Mouse (Mus musculus): ENCODE results near the gene Ipo11. TPM values are rescaled to one million over a fixed set of nuclear protein-coding genes. Genes with fewer than 3 reads are reported as not detected.

The Ipo11 gene
- 21.6 and 25.3 TPM in 2 replicates for polyA plus RNA-seq (2015; fragmentation: Nextera tagmentation; extraction: Ambion mirVana)

DNA sequence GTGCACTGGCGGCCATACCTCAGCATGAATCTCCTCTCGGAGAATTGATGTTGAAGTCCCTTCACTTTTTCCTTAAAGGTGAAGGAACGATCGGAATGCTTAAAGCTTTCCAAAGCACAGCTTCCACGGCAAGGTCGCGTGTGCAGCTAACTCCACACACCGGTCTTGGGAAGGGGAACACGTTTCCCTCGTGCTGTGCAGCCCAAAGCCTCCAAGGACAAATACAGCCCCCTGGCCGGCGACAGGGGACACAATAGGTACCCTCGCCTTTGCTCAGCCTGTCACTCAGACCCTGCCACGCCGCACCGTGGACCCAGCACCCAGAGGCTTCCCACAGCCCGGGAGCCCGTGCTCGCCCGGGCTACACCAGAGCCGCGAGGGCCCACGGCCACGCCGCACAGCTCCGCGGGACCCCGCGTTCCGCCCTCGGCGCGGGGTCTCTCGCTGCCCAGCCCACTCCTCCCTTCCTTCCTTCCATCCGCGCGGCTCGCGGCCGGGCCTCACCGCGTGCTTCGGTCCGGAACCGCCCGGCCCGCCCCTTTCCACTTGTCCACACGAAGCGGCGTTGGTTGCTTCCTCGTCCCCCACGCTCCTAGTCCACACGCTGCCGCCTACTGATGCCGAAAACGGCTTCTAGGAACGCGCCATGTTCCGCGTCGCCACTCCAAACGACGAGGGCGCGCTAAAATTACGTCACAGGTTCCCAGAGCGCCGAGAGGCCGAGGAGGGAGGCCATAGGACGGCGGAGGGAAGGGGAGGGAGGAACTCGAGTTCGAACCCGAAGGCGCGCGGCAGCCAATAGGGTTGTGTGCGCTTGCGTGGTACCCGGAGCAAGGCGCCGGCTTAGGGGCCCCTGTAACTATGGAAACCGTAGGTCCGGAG is at the start of gene Ipo11:
Gene Ipo11, minus strand, starts transcription at position 703 of the 882 bp plus-strand sequence.
- under 1% methylated on average over 78 of the region's 84 CpGs for WGBS
- Histone ChIP-seq H3K27me3 (replicated peaks; ENCODE audit: insufficient read depth, low read length) (no peaks in the 10 kb centered on the region), H3K27ac (ENCODE audit: low read length) (peak within 1 kb of the TSS; percentile 75), H3K9me3 (ENCODE audit: low read length) (no peaks in the 10 kb centered on the region), H3K4me2 (replicated peaks; ENCODE audit: low read depth, low read length) (peak within 1 kb of the TSS; percentile 94), H3K4me1 (ENCODE audit: insufficient read depth, low read depth, low read length) (peaks cover 4% of the 10 kb centered on the region; the same call in 1 of the 2 replicates), H3K9ac (replicated peaks; ENCODE audit: low read depth) (peak within 1 kb of the TSS; percentile 84), H3K36me3 (ENCODE audit: insufficient read depth, low read length) (no peaks in the 10 kb centered on the region), H3K4me3 (ENCODE audit: low read depth, low read length) (peak within 1 kb of the TSS; percentile 95)
- peak; percentile 97 for ATAC-seq
- peak; percentile 4; the same call in 1 of the 2 replicates for TF ChIP-seq CTCF (IDR thresholded peaks at IDR 0.05)
- TF ChIP-seq EP300 (IDR thresholded peaks at IDR 0.05), result no peak
- DNase-seq (ENCODE audit: low spot score), result peak; percentile 98

GRCm38 (mm10) chr13:106961496-106961895 is 24.7 kb upstream of the Ipo11 start:
- TF ChIP-seq CTCF (IDR thresholded peaks at IDR 0.05) (no peak), EP300 (IDR thresholded peaks at IDR 0.05) (no peak)
- ATAC-seq, result no peak
- H3K36me3 ChIP-seq (ENCODE audit: insufficient read depth, low read length), result peaks cover 19% of the 10 kb centered on the region

DNA sequence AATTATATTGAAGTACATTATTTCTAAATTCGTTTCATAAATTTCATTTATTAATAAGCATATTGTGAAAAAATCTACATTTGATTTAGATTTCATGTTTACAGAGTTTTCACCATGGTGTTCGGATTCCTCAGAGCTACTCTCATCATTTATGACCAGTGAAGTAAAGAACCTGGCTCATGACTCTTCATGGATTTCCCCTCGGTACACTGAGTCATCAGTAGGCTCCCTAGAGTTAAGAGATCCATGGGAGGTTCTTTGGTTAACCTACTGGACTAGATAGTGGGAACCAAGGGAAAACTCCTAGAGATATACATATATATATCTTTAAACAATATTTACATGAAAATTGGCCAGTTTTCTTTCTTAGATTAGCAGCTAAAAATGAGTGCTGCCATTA is 23.8 kb upstream of the Ipo11 start:
- H3K4me3 ChIP-seq (ENCODE audit: low read depth, low read length), result no peak overlapping the region
- peaks cover 22% of the 10 kb centered on the region for H3K36me3 ChIP-seq (ENCODE audit: insufficient read depth, low read length)
- ATAC-seq (no peak), DNase-seq (ENCODE audit: low spot score) (no peak)
- H3K9me3 ChIP-seq (ENCODE audit: low read length), result no peaks in the 10 kb centered on the region
- H3K27ac ChIP-seq (ENCODE audit: low read length), result no peak overlapping the region
- WGBS, result 90% methylated on average over 3 of the region's 3 CpGs
- no peaks in the 10 kb centered on the region for H3K4me1 ChIP-seq (ENCODE audit: insufficient read depth, low read depth, low read length)
- no peaks in the 10 kb centered on the region for H3K27me3 ChIP-seq (replicated peaks; ENCODE audit: insufficient read depth, low read length)
- no peak for TF ChIP-seq EP300 (IDR thresholded peaks at IDR 0.05)
- no peak for TF ChIP-seq CTCF (IDR thresholded peaks at IDR 0.05)
- no peak overlapping the region for H3K9ac ChIP-seq (replicated peaks; ENCODE audit: low read depth)
- no peak overlapping the region for H3K4me2 ChIP-seq (replicated peaks; ENCODE audit: low read depth, low read length)

More at GRCm38 (mm10) chr13:106961496-106961895, 24.7 kb upstream of the Ipo11 start:
- Histone ChIP-seq H3K4me2 (replicated peaks; ENCODE audit: low read depth, low read length) (no peak overlapping the region), H3K27me3 (replicated peaks; ENCODE audit: insufficient read depth, low read length) (no peaks in the 10 kb centered on the region), H3K4me1 (ENCODE audit: insufficient read depth, low read depth, low read length) (no peaks in the 10 kb centered on the region), H3K9ac (replicated peaks; ENCODE audit: low read depth) (no peak overlapping the region), H3K27ac (ENCODE audit: low read length) (no peak overlapping the region), H3K4me3 (ENCODE audit: low read depth, low read length) (no peak overlapping the region), H3K9me3 (ENCODE audit: low read length) (no peaks in the 10 kb centered on the region)
- WGBS, result 91% methylated on average over 4 of the region's 4 CpGs
- no peak for DNase-seq (ENCODE audit: low spot score)

DNA sequence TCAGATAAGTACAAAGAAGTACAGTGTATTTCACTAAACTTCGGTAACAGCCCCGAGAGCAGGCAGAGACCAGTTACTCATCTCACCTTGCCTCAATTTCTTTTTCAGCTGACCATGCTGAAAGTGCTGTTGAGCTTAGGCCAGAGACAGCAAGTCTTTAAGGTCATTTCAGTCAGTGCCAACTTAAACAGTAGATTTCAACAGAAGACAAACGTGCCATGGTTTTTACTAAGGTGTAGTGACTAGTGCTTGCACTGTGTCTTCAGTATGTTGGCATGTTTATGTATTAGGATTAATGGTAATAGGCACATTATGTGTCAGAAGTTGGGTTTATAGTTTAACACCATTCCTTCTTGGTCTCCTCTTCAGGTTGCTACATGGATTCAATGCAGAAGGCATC is 21.5 kb upstream of the Ipo11 start:
- ATAC-seq, result no peak
- H3K4me1 ChIP-seq (ENCODE audit: insufficient read depth, low read depth, low read length), result no peaks in the 10 kb centered on the region
- peaks cover 23% of the 10 kb centered on the region for H3K36me3 ChIP-seq (ENCODE audit: insufficient read depth, low read length)
- 79% methylated on average over 3 of the region's 3 CpGs for WGBS
- H3K4me2 ChIP-seq (replicated peaks; ENCODE audit: low read depth, low read length), result no peak overlapping the region
- DNase-seq (ENCODE audit: low spot score), result no peak
- H3K9me3 ChIP-seq (ENCODE audit: low read length), result no peaks in the 10 kb centered on the region
- H3K27me3 ChIP-seq (replicated peaks; ENCODE audit: insufficient read depth, low read length), result no peaks in the 10 kb centered on the region
- no peak overlapping the region for H3K27ac ChIP-seq (ENCODE audit: low read length)
- no peak overlapping the region for H3K9ac ChIP-seq (replicated peaks; ENCODE audit: low read depth)
- no peak for TF ChIP-seq EP300 (IDR thresholded peaks at IDR 0.05)
- TF ChIP-seq CTCF (IDR thresholded peaks at IDR 0.05), result no peak
- no peak overlapping the region for H3K4me3 ChIP-seq (ENCODE audit: low read depth, low read length)

DNA sequence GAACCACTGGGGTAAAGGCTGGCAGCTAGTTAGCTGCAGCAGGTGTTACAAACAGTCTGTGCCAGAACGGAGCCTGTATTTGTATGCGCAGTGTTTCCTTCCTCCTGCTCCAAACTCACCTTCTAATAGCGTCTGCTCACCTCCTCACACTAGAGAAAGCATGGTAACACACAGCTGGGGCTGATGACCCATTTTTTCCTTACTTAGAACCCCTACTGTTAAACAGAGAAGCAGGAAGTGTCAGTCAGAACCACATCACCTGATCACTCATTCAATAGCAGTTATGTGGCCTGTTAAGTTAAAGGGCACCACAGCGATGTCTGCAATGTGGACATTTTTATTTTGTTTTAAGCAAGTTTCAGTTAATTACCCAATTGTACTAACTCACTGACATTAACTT is 20.8 kb upstream of the Ipo11 start:
- 79% methylated on average over 4 of the region's 4 CpGs for WGBS
- Histone ChIP-seq H3K4me1 (ENCODE audit: insufficient read depth, low read depth, low read length) (no peaks in the 10 kb centered on the region), H3K4me2 (replicated peaks; ENCODE audit: low read depth, low read length) (no peak overlapping the region), H3K27ac (ENCODE audit: low read length) (no peak overlapping the region), H3K9me3 (ENCODE audit: low read length) (no peaks in the 10 kb centered on the region), H3K27me3 (replicated peaks; ENCODE audit: insufficient read depth, low read length) (no peaks in the 10 kb centered on the region), H3K36me3 (ENCODE audit: insufficient read depth, low read length) (peaks cover 27% of the 10 kb centered on the region), H3K9ac (replicated peaks; ENCODE audit: low read depth) (no peak overlapping the region), H3K4me3 (ENCODE audit: low read depth, low read length) (no peak overlapping the region)
- no peak for DNase-seq (ENCODE audit: low spot score)
- TF ChIP-seq EP300 (IDR thresholded peaks at IDR 0.05) (no peak), CTCF (IDR thresholded peaks at IDR 0.05) (no peak)
- ATAC-seq, result no peak

DNA sequence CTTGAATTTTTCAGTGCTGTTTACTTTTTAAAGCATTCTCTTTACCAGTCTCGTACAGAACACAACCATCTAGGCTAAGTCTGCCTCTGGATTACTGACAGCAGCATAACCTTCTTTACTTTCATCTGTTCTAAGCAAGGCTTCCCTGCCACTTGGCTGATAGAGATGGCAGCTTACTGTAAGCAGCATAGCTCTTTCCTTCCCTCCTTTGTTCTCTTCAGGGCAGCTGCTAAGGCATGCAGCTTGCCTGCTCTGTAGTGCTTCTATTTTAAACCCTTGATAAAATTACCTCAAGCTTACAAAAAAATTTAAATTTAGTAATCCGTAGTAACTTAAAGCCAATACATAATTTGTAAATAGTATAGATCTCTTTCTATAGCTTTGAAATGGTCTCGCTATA is 18.1 kb upstream of the Ipo11 start:
- no peaks in the 10 kb centered on the region for H3K4me1 ChIP-seq (ENCODE audit: insufficient read depth, low read depth, low read length)
- DNase-seq (ENCODE audit: low spot score), result no peak
- ATAC-seq, result no peak
- no peaks in the 10 kb centered on the region for H3K9me3 ChIP-seq (ENCODE audit: low read length)
- peaks cover 23% of the 10 kb centered on the region for H3K36me3 ChIP-seq (ENCODE audit: insufficient read depth, low read length)
- no peak overlapping the region for H3K27ac ChIP-seq (ENCODE audit: low read length)
- no peaks in the 10 kb centered on the region for H3K27me3 ChIP-seq (replicated peaks; ENCODE audit: insufficient read depth, low read length)
- H3K4me2 ChIP-seq (replicated peaks; ENCODE audit: low read depth, low read length), result no peak overlapping the region
- WGBS, result 81% methylated on average over 3 of the region's 3 CpGs
- no peak overlapping the region for H3K4me3 ChIP-seq (ENCODE audit: low read depth, low read length)
- no peak overlapping the region for H3K9ac ChIP-seq (replicated peaks; ENCODE audit: low read depth)
- TF ChIP-seq CTCF (IDR thresholded peaks at IDR 0.05), result no peak
- no peak for TF ChIP-seq EP300 (IDR thresholded peaks at IDR 0.05)

All from lung, postnatal 0 days (tissue).